In genomic region chr7:29767058-29767686, GRCm38 (mm10) we compare ENCODE assay signal across 8 mouse cellular contexts. TPM values are rescaled to one million over a fixed set of nuclear protein-coding genes. Genes with fewer than 3 reads are reported as not detected.
DNase-seq lines count a peak whose midpoint lies in the region; ATAC-seq lines count a peak whose summit lies in the region.

No protein-coding gene starts in this region.

- no peaks in the 10 kb centered on the region for H3K9me3 ChIP-seq in heart, embryonic 13.5 days
- no peaks in the 10 kb centered on the region for H3K9me3 ChIP-seq in liver, embryonic 12.5 days (replicated peaks)
- no peaks in the 10 kb centered on the region for H3K9me3 ChIP-seq in stomach, embryonic 16.5 days (replicated peaks; ENCODE audit: control insufficient read depth, low read length)

- peak overlapping the region; percentile 81 for H3K4me2 ChIP-seq in heart, embryonic 13.5 days
- H3K4me2 ChIP-seq in liver, embryonic 12.5 days, result peak overlapping the region; percentile 82
- peak overlapping the region; percentile 85 for H3K4me2 ChIP-seq in stomach, embryonic 16.5 days (ENCODE audit: low read depth, low read length)

- H3K4me3 ChIP-seq in brown adipose tissue, adult 24 weeks (ENCODE audit: insufficient read depth, low read depth, low read length), result peak overlapping the region; percentile 72
- peak overlapping the region; percentile 80 for H3K4me3 ChIP-seq in heart, embryonic 13.5 days
- peak overlapping the region; percentile 80 for H3K4me3 ChIP-seq in liver, embryonic 12.5 days
- peak overlapping the region; percentile 77 for H3K4me3 ChIP-seq in stomach, embryonic 16.5 days (replicated peaks; ENCODE audit: low read length)

- under 1% methylated on average over 15 of the region's 15 CpGs for WGBS in heart, embryonic 13.5 days
- 2% methylated on average over 15 of the region's 15 CpGs for WGBS in liver, embryonic 12.5 days (ENCODE audit: insufficient replicate concordance)
- under 1% methylated on average over 15 of the region's 15 CpGs for WGBS in stomach, embryonic 16.5 days

- peaks cover 3% of the 10 kb centered on the region for H3K4me1 ChIP-seq in brown adipose tissue, adult 24 weeks (ENCODE audit: control insufficient read depth, insufficient read depth, insufficient read length, low read length)
- peaks cover 20% of the 10 kb centered on the region for H3K4me1 ChIP-seq in heart, embryonic 13.5 days
- H3K4me1 ChIP-seq in liver, embryonic 12.5 days, result peaks cover 24% of the 10 kb centered on the region
- peaks cover 5% of the 10 kb centered on the region for H3K4me1 ChIP-seq in stomach, embryonic 16.5 days (ENCODE audit: control insufficient read depth, insufficient read depth, low read length)

- no peaks in the 10 kb centered on the region for H3K27me3 ChIP-seq in heart, embryonic 13.5 days (replicated peaks)
- no peaks in the 10 kb centered on the region for H3K27me3 ChIP-seq in liver, embryonic 12.5 days (replicated peaks)
- H3K27me3 ChIP-seq in stomach, embryonic 16.5 days (ENCODE audit: control insufficient read depth, insufficient read depth, low read length), result no peaks in the 10 kb centered on the region

- ATAC-seq in CD4-positive, CD25-positive, alpha-beta regulatory T cell, adult 4 months, result peak; percentile 42
- ATAC-seq in heart, embryonic 13.5 days (ENCODE audit: extremely low read depth, insufficient number of reproducible peaks, low FRiP score, low TSS enrichment), result no peak; the same call in 1 of the 2 replicates
- ATAC-seq in liver, embryonic 12.5 days, result peak; percentile 46
- peak; percentile 56; the same call in 1 of the 2 replicates for ATAC-seq in stomach, embryonic 16.5 days (ENCODE audit: insufficient read depth, low FRiP score)

- H3K36me3 ChIP-seq in heart, embryonic 13.5 days, result peaks cover 21% of the 10 kb centered on the region
- peaks cover 17% of the 10 kb centered on the region for H3K36me3 ChIP-seq in liver, embryonic 12.5 days
- no peaks in the 10 kb centered on the region for H3K36me3 ChIP-seq in stomach, embryonic 16.5 days (ENCODE audit: control insufficient read depth, insufficient read depth, low read length)

- peak; percentile 45 for DNase-seq in fat pad, adult 2 months (ENCODE audit: extremely low read depth, low read depth, low spot score)
- peak; percentile 86 for DNase-seq in kidney, postnatal 10 days
- DNase-seq in neural tube, embryonic 10.5 days (ENCODE audit: extremely low spot score, low spot score), result peak; percentile 76

- peak overlapping the region; percentile 86 for H3K9ac ChIP-seq in heart, embryonic 13.5 days
- peak overlapping the region; percentile 80 for H3K9ac ChIP-seq in liver, embryonic 12.5 days
- H3K9ac ChIP-seq in stomach, embryonic 16.5 days (ENCODE audit: low read length), result peak overlapping the region; percentile 75

- H3K27ac ChIP-seq in brown adipose tissue, adult 24 weeks (replicated peaks; ENCODE audit: low read depth, low read length), result peak overlapping the region; percentile 74
- peak overlapping the region; percentile 77 for H3K27ac ChIP-seq in heart, embryonic 13.5 days (replicated peaks)
- peak overlapping the region; percentile 64 for H3K27ac ChIP-seq in liver, embryonic 12.5 days
- peak overlapping the region; percentile 55 for H3K27ac ChIP-seq in stomach, embryonic 16.5 days (ENCODE audit: low read length)

RNA-seq across cellular contexts. Expression of gene Zfp84, which starts 1.2 kb away (rescaled TPM):
- polyA plus RNA-seq in CD4-positive, CD25-positive, alpha-beta regulatory T cell, adult 4 months (2017; shearing (Covaris generic)), result 10 to 100 TPM; 15.9 to 19.4 TPM
- polyA plus RNA-seq in brown adipose tissue, adult 24 weeks (2012; ENCODE audit: insufficient read depth, insufficient read length, missing spikeins), result 6.1 and 6.3 TPM in 2 replicates
- 7.2 and 7.3 TPM in 2 replicates for polyA plus RNA-seq in heart, embryonic 13.5 days (2015; fragmentation: Nextera tagmentation; extraction: Ambion mirVana)
- polyA plus RNA-seq in liver, embryonic 12.5 days (2016; fragmentation: Nextera tagmentation; extraction: Ambion mirVana), result 5.0 and 5.1 TPM in 2 replicates
- 11.8 and 12.4 TPM in 2 replicates for polyA plus RNA-seq in stomach, embryonic 16.5 days (2015; fragmentation: Nextera tagmentation; extraction: Ambion mirVana)

RNA-seq across cellular contexts. Expression of gene Zfp30, which starts 16.6 kb away (rescaled TPM):
- polyA plus RNA-seq in CD4-positive, CD25-positive, alpha-beta regulatory T cell, adult 4 months (2017; shearing (Covaris generic)), result under 1 TPM; 0.28 to 0.56 TPM
- polyA plus RNA-seq in brown adipose tissue, adult 24 weeks (2012; ENCODE audit: insufficient read depth, insufficient read length, missing spikeins), result 3.8 and 4.0 TPM in 2 replicates
- polyA plus RNA-seq in heart, embryonic 13.5 days (2015; fragmentation: Nextera tagmentation; extraction: Ambion mirVana), result 4.6 and 6.0 TPM in 2 replicates
- polyA plus RNA-seq in liver, embryonic 12.5 days (2016; fragmentation: Nextera tagmentation; extraction: Ambion mirVana), result 0.88 and 1.0 TPM in 2 replicates
- polyA plus RNA-seq in stomach, embryonic 16.5 days (2015; fragmentation: Nextera tagmentation; extraction: Ambion mirVana), result 5.1 and 5.4 TPM in 2 replicates

RNA-seq across cellular contexts. Expression of gene Catsperg2, which starts 40.3 kb away (rescaled TPM):
- polyA plus RNA-seq in CD4-positive, CD25-positive, alpha-beta regulatory T cell, adult 4 months (2017; shearing (Covaris generic)), result not detected
- polyA plus RNA-seq in brown adipose tissue, adult 24 weeks (2012; ENCODE audit: insufficient read depth, insufficient read length, missing spikeins), result not detected in 2 replicates
- not detected in 2 replicates for polyA plus RNA-seq in heart, embryonic 13.5 days (2015; fragmentation: Nextera tagmentation; extraction: Ambion mirVana)
- polyA plus RNA-seq in liver, embryonic 12.5 days (2016; fragmentation: Nextera tagmentation; extraction: Ambion mirVana), result not detected in 2 replicates
- 0.14 TPM in 1 of 2 replicates, not detected in the other for polyA plus RNA-seq in stomach, embryonic 16.5 days (2015; fragmentation: Nextera tagmentation; extraction: Ambion mirVana)

RNA-seq across cellular contexts. Expression of gene Zfp790, which starts 48.7 kb away (rescaled TPM):
- polyA plus RNA-seq in CD4-positive, CD25-positive, alpha-beta regulatory T cell, adult 4 months (2017; shearing (Covaris generic)), result 10 to 100 TPM; 19.6 to 25.2 TPM
- 4.9 and 6.6 TPM in 2 replicates for polyA plus RNA-seq in brown adipose tissue, adult 24 weeks (2012; ENCODE audit: insufficient read depth, insufficient read length, missing spikeins)
- polyA plus RNA-seq in heart, embryonic 13.5 days (2015; fragmentation: Nextera tagmentation; extraction: Ambion mirVana), result 9.1 and 9.3 TPM in 2 replicates
- 5.5 and 6.6 TPM in 2 replicates for polyA plus RNA-seq in liver, embryonic 12.5 days (2016; fragmentation: Nextera tagmentation; extraction: Ambion mirVana)
- polyA plus RNA-seq in stomach, embryonic 16.5 days (2015; fragmentation: Nextera tagmentation; extraction: Ambion mirVana), result 13.0 and 13.4 TPM in 2 replicates
